Mouse (Mus musculus) hindbrain, embryonic 16.5 days (tissue): ENCODE data around the gene 2410131K14Rik. TPM values are rescaled to one million over a fixed set of nuclear protein-coding genes. Genes with fewer than 3 reads are reported as not detected.

Source experiments
- ATAC-seq: fragments of 200-750 bp; cut with Nextera tagmentation; 2 replicates; pipeline ENCODE4 v1.8.0; 2017; ENCODE audit warnings: moderate TSS enrichment, moderate library complexity
- H3K27ac ChIP-seq: fragments of 300-500 bp; sonication (generic); 2 replicates; pipeline ENCODE4 v1.5.1; 2014; ENCODE audit warnings: low read depth, mild to moderate bottlenecking, control low read depth, low read length, moderate library complexity
- H3K27me3 ChIP-seq: fragments of 300-500 bp; sonication (generic); replicated peaks from 2 replicates; pipeline ENCODE4 v1.6.1; 2014; ENCODE audit warnings: low read length; ENCODE audit not compliant: control insufficient read depth, insufficient read depth
- H3K36me3 ChIP-seq: fragments of 300-500 bp; sonication (generic); 2 replicates; pipeline ENCODE4 v1.6.1; 2014; ENCODE audit warnings: mild to moderate bottlenecking, low read length, moderate library complexity, mixed read lengths; ENCODE audit not compliant: control insufficient read depth, insufficient read depth
- H3K4me1 ChIP-seq: fragments of 300-500 bp; sonication (generic); 2 replicates; pipeline ENCODE4 v1.6.1; 2014; ENCODE audit warnings: low read depth, low read length; ENCODE audit not compliant: control insufficient read depth, insufficient read depth
- H3K4me2 ChIP-seq: fragments of 300-500 bp; sonication (generic); 2 replicates; pipeline ENCODE4 v1.6.1; 2014; ENCODE audit warnings: mild to moderate bottlenecking, low read length, control low read depth, moderate library complexity
- H3K4me3 ChIP-seq: fragments of 300-500 bp; sonication (generic); 2 replicates; pipeline ENCODE4 v1.5.1; 2014; ENCODE audit warnings: mild to moderate bottlenecking, low read length, control low read depth, moderate library complexity
- H3K9ac ChIP-seq: fragments of 300-500 bp; sonication (generic); 2 replicates; pipeline ENCODE4 v1.6.1; 2014; ENCODE audit warnings: low read depth, mild to moderate bottlenecking, control low read depth, low read length, moderate library complexity
- H3K9me3 ChIP-seq: fragments of 300-500 bp; sonication (generic); 2 replicates; pipeline ENCODE4 v1.6.1; 2014; ENCODE audit warnings: mild to moderate bottlenecking, low read length, moderate library complexity; ENCODE audit not compliant: control insufficient read depth
- WGBS: fragments of 180-500 bp; shearing (Covaris S2); extraction: QIAGEN DNeasy Blood & Tissue Kit; methylation state at CpG from one replicate; pipeline ENCODE4 v1.1.7; 2014; 5-methylcytosine and 5-hydroxymethylcytosine counted together
- polyA plus RNA-seq: library from polyadenylated mRNA; unstranded; fragments of >200 nt; fragmentation: Nextera tagmentation; extraction: Ambion mirVana; gene quantifications from 2 replicates; pipeline ENCODE4 v1.2.1, GENCODE M21; 2015

2410131K14Rik gene
- 18.0 and 18.1 TPM in 2 replicates for polyA plus RNA-seq

- H3K36me3 ChIP-seq: peaks cover 2% of the 10 kb centered on the region; the same call in 1 of the 2 replicates
- peak within 1 kb of the TSS; percentile 87 for H3K4me2 ChIP-seq
- peak within 1 kb of the TSS; percentile 89 for H3K27ac ChIP-seq
- no peaks in the 10 kb centered on the region for H3K27me3 ChIP-seq
- peaks cover 19% of the 10 kb centered on the region for H3K4me1 ChIP-seq
- under 1% methylated on average over 68 of the region's 68 CpGs for WGBS
- H3K4me3 ChIP-seq: peak within 1 kb of the TSS; percentile 78
- no peaks in the 10 kb centered on the region for H3K9me3 ChIP-seq
- peak within 1 kb of the TSS; percentile 80 for H3K9ac ChIP-seq
- ATAC-seq: peak; percentile 100
Measured at GRCm38 (mm10) chr5:118244606-118245443, at the start of gene 2410131K14Rik, which contains the start of gene Rnft2. 2410131K14Rik (plus strand) TSS chr5:118245227. Rnft2 (minus strand) TSS chr5:118245116.

- Histone ChIP-seq H3K9me3 (no peaks in the 10 kb centered on the region), H3K9ac (no peak overlapping the region), H3K4me3 (no peak overlapping the region), H3K27ac (no peak overlapping the region), H3K36me3 (peaks cover 15% of the 10 kb centered on the region), H3K27me3 (no peaks in the 10 kb centered on the region), H3K4me1 (peaks cover 6% of the 10 kb centered on the region; the same call in 1 of the 2 replicates), H3K4me2 (no peak overlapping the region)
- no peak for ATAC-seq
- WGBS: 70% methylated on average over 13 of the region's 13 CpGs
Measured at GRCm38 (mm10) chr5:118197421-118197820, 47.6 kb upstream of the 2410131K14Rik start.

- Histone ChIP-seq H3K9ac (no peak overlapping the region), H3K36me3 (peaks cover 15% of the 10 kb centered on the region), H3K9me3 (no peaks in the 10 kb centered on the region), H3K27ac (no peak overlapping the region), H3K4me3 (no peak overlapping the region), H3K4me2 (no peak overlapping the region), H3K4me1 (no peaks in the 10 kb centered on the region), H3K27me3 (no peaks in the 10 kb centered on the region)
- no peak for ATAC-seq
- 64% methylated on average over 5 of the region's 5 CpGs for WGBS
Measured at GRCm38 (mm10) chr5:118199670-118200069, 45.4 kb upstream of the 2410131K14Rik start.

GRCm38 (mm10) chr5:118204675-118205440, 40.2 kb upstream of the 2410131K14Rik start:
- Histone ChIP-seq H3K27me3 (no peaks in the 10 kb centered on the region), H3K4me1 (no peaks in the 10 kb centered on the region), H3K36me3 (peaks cover 14% of the 10 kb centered on the region), H3K9ac (no peak overlapping the region), H3K9me3 (no peaks in the 10 kb centered on the region), H3K4me2 (no peak overlapping the region), H3K4me3 (no peak overlapping the region), H3K27ac (no peak overlapping the region)
- 56% methylated on average over 16 of the region's 16 CpGs for WGBS
- ATAC-seq: no peak

GRCm38 (mm10) chr5:118205852-118206251, 39.2 kb upstream of the 2410131K14Rik start:
- no peak overlapping the region for H3K9ac ChIP-seq
- peaks cover 9% of the 10 kb centered on the region; the same call in 1 of the 2 replicates for H3K36me3 ChIP-seq
- no peaks in the 10 kb centered on the region for H3K27me3 ChIP-seq
- no peaks in the 10 kb centered on the region for H3K4me1 ChIP-seq
- WGBS: 38% methylated on average over 8 of the region's 8 CpGs
- H3K27ac ChIP-seq: no peak overlapping the region
- no peak for ATAC-seq
- H3K9me3 ChIP-seq: no peaks in the 10 kb centered on the region
- H3K4me3 ChIP-seq: no peak overlapping the region
- no peak overlapping the region for H3K4me2 ChIP-seq

- Histone ChIP-seq H3K27ac (peak overlapping the region; percentile 55), H3K36me3 (0 out of 2 replicates have a peak, but pooled peaks cover 6% of the 10 kb centered on the region), H3K27me3 (no peaks in the 10 kb centered on the region), H3K4me1 (peaks cover 17% of the 10 kb centered on the region), H3K4me2 (peak overlapping the region; percentile 78), H3K9ac (peak overlapping the region; percentile 68), H3K9me3 (no peaks in the 10 kb centered on the region), H3K4me3 (peak overlapping the region; percentile 40)
- ATAC-seq: peak; percentile 59
- WGBS: 18% methylated on average over 5 of the region's 5 CpGs
Measured at GRCm38 (mm10) chr5:118214012-118214411, 31.0 kb upstream of the 2410131K14Rik start.

- Histone ChIP-seq H3K4me1 (peaks cover 17% of the 10 kb centered on the region), H3K4me2 (peak overlapping the region; percentile 78), H3K36me3 (0 out of 2 replicates have a peak, but pooled peaks cover 6% of the 10 kb centered on the region), H3K27me3 (no peaks in the 10 kb centered on the region), H3K4me3 (peak overlapping the region; percentile 40), H3K27ac (peak overlapping the region; percentile 55), H3K9me3 (no peaks in the 10 kb centered on the region), H3K9ac (peak overlapping the region; percentile 68)
- WGBS: 3% methylated on average over 24 of the region's 24 CpGs
- peak; percentile 85 for ATAC-seq
Measured at GRCm38 (mm10) chr5:118214418-118215154, 30.4 kb upstream of the 2410131K14Rik start.

- Histone ChIP-seq H3K9me3 (no peaks in the 10 kb centered on the region), H3K4me2 (no peak overlapping the region), H3K27ac (no peak overlapping the region), H3K36me3 (0 out of 2 replicates have a peak, but pooled peaks cover 6% of the 10 kb centered on the region), H3K4me1 (peaks cover 17% of the 10 kb centered on the region), H3K9ac (no peak overlapping the region), H3K27me3 (no peaks in the 10 kb centered on the region), H3K4me3 (no peak overlapping the region)
- 59% methylated on average over 6 of the region's 6 CpGs for WGBS
- no peak for ATAC-seq
Measured at GRCm38 (mm10) chr5:118217410-118217809, 27.6 kb upstream of the 2410131K14Rik start.
